Mouse (Mus musculus) kidney, adult 2 months (tissue): ENCODE data around the gene Zbtb8b.

Source experiments
- CTCF ChIP-seq: fragments of 200-500 bp; conservative IDR thresholded peaks from 2 replicates; pipeline ENCODE4 v1.5.1; 2011; ENCODE audit warnings: low read depth, mild to moderate bottlenecking, control low read depth, low read length, moderate library complexity, mixed read lengths; ENCODE audit not compliant: insufficient read depth, insufficient read length
- POLR2A ChIP-seq: fragments of 200-500 bp; IDR thresholded peaks from one replicate; pipeline ENCODE4 v1.6.1; 2011; ENCODE audit warnings: low read depth, low read length, control low read depth

- TF ChIP-seq CTCF (no peak), POLR2A (no peak)
Measured at GRCm38 (mm10) chr4:129382488-129382887, 58.2 kb downstream of the Zbtb8b start.
